In the genomic region with DNA sequence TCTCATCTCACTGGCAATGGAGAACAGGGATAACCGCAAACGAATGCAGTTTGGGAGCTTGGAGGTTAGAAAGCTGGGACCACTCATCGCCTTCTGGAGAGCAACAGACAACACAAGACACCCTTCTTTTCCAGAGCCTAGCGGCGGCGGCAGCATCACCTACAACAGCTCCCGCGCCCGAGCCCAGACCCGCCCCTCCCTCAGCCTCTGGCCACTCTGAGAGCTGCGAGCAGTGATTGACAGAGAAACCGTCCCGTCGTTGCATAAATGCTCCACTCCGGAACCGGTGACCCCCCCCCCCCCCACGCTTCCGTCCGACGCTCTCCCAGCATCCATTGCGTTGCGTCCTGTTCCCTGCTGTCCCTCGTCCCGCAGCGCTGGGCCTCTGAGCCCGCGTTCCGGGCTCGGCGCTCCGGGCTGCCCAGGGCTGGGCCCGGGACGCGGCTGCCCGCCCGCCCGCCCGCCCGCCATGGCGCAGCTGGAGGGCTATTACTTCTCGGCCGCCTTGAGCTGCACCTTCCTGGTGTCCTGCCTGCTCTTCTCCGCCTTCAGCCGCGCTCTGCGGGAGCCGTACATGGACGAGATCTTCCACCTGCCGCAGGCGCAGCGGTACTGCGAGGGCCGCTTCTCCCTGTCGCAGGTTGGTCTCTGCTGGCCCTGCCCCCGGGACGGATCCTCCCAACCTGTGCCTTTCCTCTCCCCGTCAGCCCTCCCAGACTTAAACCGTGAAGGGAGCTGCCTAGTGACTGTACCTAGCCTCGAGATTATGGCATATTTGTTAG, we compare ENCODE assay signal across 8 mouse cellular contexts. TPM values are rescaled to one million over a fixed set of nuclear protein-coding genes. Genes with fewer than 3 reads are reported as not detected.
A peak's percentile ranks its signal among the peaks of the same experiment; 100 is the strongest.
DNase-seq lines count a peak whose midpoint lies in the region; ATAC-seq lines count a peak whose summit lies in the region.

Gene Alg10b (plus strand): TSS at position 343 of the 782 bp plus-strand sequence.

- peak within 1 kb of the TSS; percentile 83 for H3K4me3 ChIP-seq in intestine, embryonic 14.5 days (ENCODE audit: low read depth, low read length)

- WGBS in intestine, embryonic 14.5 days, result under 1% methylated on average over 46 of the region's 59 CpGs

- H3K4me1 ChIP-seq in intestine, embryonic 14.5 days (replicated peaks; ENCODE audit: control insufficient read depth, insufficient read depth, low read length), result peaks cover 9% of the 10 kb centered on the region

- peak within 1 kb of the TSS; percentile 90 for H3K4me2 ChIP-seq in intestine, embryonic 14.5 days (ENCODE audit: low read length)

- intact Hi-C loops in gastrocnemius, postnatal 14 days (cut with DNase I; ENCODE audit: low total_unique reads), result no loop called here
- intact Hi-C loops in left cerebral cortex, postnatal 14 days (cut with DNase I), result no loop called here

- H3K36me3 ChIP-seq in intestine, embryonic 14.5 days (ENCODE audit: control insufficient read depth, insufficient read depth, low read length), result peaks cover 30% of the 10 kb centered on the region

- H3K27ac ChIP-seq in intestine, embryonic 14.5 days (ENCODE audit: low read depth), result peak within 1 kb of the TSS; percentile 83

- ATAC-seq in intestine, embryonic 14.5 days (replicated peaks; ENCODE audit: low FRiP score, low TSS enrichment, low read depth), result peak; percentile 99

- peak within 1 kb of the TSS; percentile 93 for H3K9ac ChIP-seq in intestine, embryonic 14.5 days (ENCODE audit: low read length)

- no peaks in the 10 kb centered on the region for H3K27me3 ChIP-seq in intestine, embryonic 14.5 days (replicated peaks; ENCODE audit: control insufficient read depth, insufficient read depth, low read length)

- H3K9me3 ChIP-seq in intestine, embryonic 14.5 days (ENCODE audit: control insufficient read depth, low read length), result no peaks in the 10 kb centered on the region

- DNase-seq in adrenal gland, adult (ENCODE audit: inconsistent age in 2 of 2, low spot score in 1 of 2), result peak; percentile 82 to 94
- peak; percentile 96 for DNase-seq in embryo, embryonic 10.5 days (ENCODE audit: low spot score)
- peak; percentile 86 for DNase-seq in gastrocnemius, postnatal 14 days
- DNase-seq in intestine, embryonic 14.5 days (ENCODE audit: low spot score), result peak; percentile 87
- peak; percentile 83 to 88 for DNase-seq in left cerebral cortex, postnatal 14 days (ENCODE audit: low spot score in 2 of 2)
- peak; percentile 95 for DNase-seq in mesoderm, embryonic 11.5 days (ENCODE audit: low read depth, low spot score)
- DNase-seq in right cerebral cortex, postnatal 36 days (ENCODE audit: low spot score in 2 of 2), result peak; percentile 76 to 77
- DNase-seq in yolk sac, embryonic 10.5 days (ENCODE audit: low spot score), result peak; percentile 92

RNA-seq across cellular contexts. Expression of gene Alg10b, which starts in this region (rescaled TPM):
- total RNA-seq in gastrocnemius, postnatal 14 days (2021), result 10 to 100 TPM; 12.0 to 13.0 TPM
- 31.4 and 33.6 TPM in 2 replicates for polyA plus RNA-seq in intestine, embryonic 14.5 days (2014; fragmentation: Nextera tagmentation; extraction: Ambion mirVana)
- total RNA-seq in left cerebral cortex, postnatal 14 days (2021), result 10 to 100 TPM; 28.4 to 28.5 TPM

Comparison
In these comparisons a context has a peak if more than half of its experiments do, and no peak if none do; other contexts are left out.
1. Peak in every context shown above with its lines: DNase-seq, ATAC-seq, H3K4me3 ChIP-seq and H3K27ac ChIP-seq.